Mouse (Mus musculus) lung, postnatal 0 days (tissue): ENCODE measurements around the gene Pla2g4f.

Experiments used
- CTCF ChIP-seq: IDR thresholded peaks from 2 replicates; pipeline ENCODE4 v1.5.1; 2016; ENCODE audit warnings: antibody characterized with exemption, mild to moderate bottlenecking
- EP300 ChIP-seq: IDR thresholded peaks from 2 replicates; pipeline ENCODE4 v1.6.1; 2016; ENCODE audit warnings: antibody characterized with exemption, mild to moderate bottlenecking, control low read depth

DNA sequence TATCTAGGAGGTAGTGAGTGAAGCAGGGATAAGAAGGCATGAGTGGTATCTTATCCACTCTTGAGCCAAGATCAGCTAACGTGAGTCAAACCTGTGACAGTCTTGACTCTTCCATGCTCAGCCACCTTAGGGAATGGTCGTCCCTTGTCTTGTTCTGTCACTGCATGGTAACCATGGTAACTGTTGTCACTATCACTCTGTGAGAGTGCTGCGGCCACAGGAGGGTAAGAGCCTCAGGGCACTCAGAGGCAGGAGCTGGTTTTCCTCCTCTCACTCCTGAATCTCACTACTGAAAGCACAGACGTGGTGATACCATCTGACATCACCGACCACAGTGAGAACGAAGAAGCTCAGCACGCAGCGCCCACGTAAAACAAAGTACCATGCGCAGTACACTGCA, 49.1 kb downstream of the Pla2g4f start:
- TF ChIP-seq EP300 (no peak), CTCF (no peak)
